Mouse (Mus musculus): ENCODE measurements around the gene Zfp65. TPM values are rescaled to one million over a fixed set of nuclear protein-coding genes. Genes with fewer than 3 reads are reported as not detected.
"Not testable (repeated sequence)": the region's sequence is repeated elsewhere in the genome, so short reads cannot be mapped to it uniquely, and the experiment has no call there.

The Zfp65 gene
- total and polyA plus RNA-seq, 3 experiments: 0.78 to 22.7 (median 16.5) TPM

DNA sequence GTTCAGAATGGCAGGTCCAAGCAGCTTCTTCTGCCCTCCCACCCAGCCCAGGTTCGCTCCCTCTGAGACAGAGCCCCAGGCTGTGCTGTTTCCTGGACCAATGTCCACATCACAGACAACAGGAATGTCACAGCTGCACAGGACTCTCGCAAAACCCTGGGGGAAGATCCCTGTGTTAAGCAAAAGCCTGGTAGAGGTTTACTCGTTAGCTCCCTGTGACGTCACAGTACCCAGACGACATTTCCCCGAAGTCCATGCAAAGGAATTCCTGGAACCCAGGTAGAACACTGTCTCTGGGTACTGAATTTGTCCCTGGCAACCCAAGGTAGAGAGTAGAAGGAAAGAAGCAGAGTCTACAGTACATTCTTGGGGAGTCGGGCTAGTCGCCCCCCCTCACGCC lies 14.9 kb upstream of the Zfp65 start:
- Histone ChIP-seq H3K27me3 (ENCODE audit: insufficient read depth, low read length) (no peaks in the 10 kb centered on the region), H3K9me3 (replicated peaks) (peaks cover 10% of the 10 kb centered on the region), H3K4me1 (ENCODE audit: insufficient read depth, low read depth, low read length) (no peaks in the 10 kb centered on the region), H3K4me3 (ENCODE audit: low read depth, low read length) (no peak overlapping the region), H3K36me3 (replicated peaks) (no peaks in the 10 kb centered on the region)
- TF ChIP-seq POLR2AphosphoS5 (IDR thresholded peaks at IDR 0.05; ENCODE audit: insufficient replicate concordance, low read depth, low read length) (no peak), GATA2 (IDR thresholded peaks at IDR 0.05; ENCODE audit: borderline replicate concordance, low read depth, low read length) (no peak), TAL1 (conservative IDR thresholded peaks at IDR 0.05; ENCODE audit: low read depth, low read length) (no peak), CTCF (IDR thresholded peaks at IDR 0.05; ENCODE audit: low read depth, low read length) (no peak), GATA1 (IDR thresholded peaks at IDR 0.05; ENCODE audit: borderline replicate concordance, low read length) (no peak)
- ATAC-seq (ENCODE audit: extremely low read depth, insufficient number of reproducible peaks, low FRiP score, poor library complexity, severe bottlenecking) (no peak), DNase-seq (ENCODE audit: low spot score) (no peak)

GRCm38 (mm10) chr13:67742941-67743340 lies 14.0 kb upstream of the Zfp65 start:
- Histone ChIP-seq H3K27me3 (ENCODE audit: insufficient read depth, low read length) (no peaks in the 10 kb centered on the region), H3K4me3 (ENCODE audit: low read depth, low read length) (no peak overlapping the region), H3K36me3 (replicated peaks) (no peaks in the 10 kb centered on the region), H3K4me1 (ENCODE audit: insufficient read depth, low read depth, low read length) (no peaks in the 10 kb centered on the region), H3K9me3 (replicated peaks) (peaks cover 7% of the 10 kb centered on the region)
- no peak for DNase-seq (ENCODE audit: low spot score)
- TF ChIP-seq GATA2 (IDR thresholded peaks at IDR 0.05; ENCODE audit: borderline replicate concordance, low read depth, low read length) (no peak), GATA1 (IDR thresholded peaks at IDR 0.05; ENCODE audit: borderline replicate concordance, low read length) (no peak), POLR2AphosphoS5 (IDR thresholded peaks at IDR 0.05; ENCODE audit: insufficient replicate concordance, low read depth, low read length) (no peak), TAL1 (conservative IDR thresholded peaks at IDR 0.05; ENCODE audit: low read depth, low read length) (no peak), CTCF (IDR thresholded peaks at IDR 0.05; ENCODE audit: low read depth, low read length) (no peak)
- no peak for ATAC-seq (ENCODE audit: extremely low read depth, insufficient number of reproducible peaks, low FRiP score, poor library complexity, severe bottlenecking)

GRCm38 (mm10) chr13:67734391-67734790 lies 5.4 kb upstream of the Zfp65 start:
- DNase-seq (ENCODE audit: low spot score); ATAC-seq (ENCODE audit: extremely low read depth, insufficient number of reproducible peaks, low FRiP score, poor library complexity, severe bottlenecking); H3K4me1 ChIP-seq (ENCODE audit: insufficient read depth, low read depth, low read length); H3K27me3 ChIP-seq (ENCODE audit: insufficient read depth, low read length); H3K4me3 ChIP-seq (ENCODE audit: low read depth, low read length); H3K36me3 ChIP-seq (replicated peaks): not testable (repeated sequence)
- peaks cover 15% of the 10 kb centered on the region for H3K9me3 ChIP-seq (replicated peaks)

- not testable (repeated sequence) for ATAC-seq (ENCODE audit: extremely low read depth, insufficient number of reproducible peaks, low FRiP score, poor library complexity, severe bottlenecking); H3K4me1 ChIP-seq (ENCODE audit: insufficient read depth, low read depth, low read length); DNase-seq (ENCODE audit: low spot score); H3K27me3 ChIP-seq (ENCODE audit: insufficient read depth, low read length); H3K36me3 ChIP-seq (replicated peaks); H3K4me3 ChIP-seq (ENCODE audit: low read depth, low read length)
- H3K9me3 ChIP-seq (replicated peaks): peaks cover 11% of the 10 kb centered on the region
Observed at GRCm38 (mm10) chr13:67729441-67729840, 468 bp upstream of the Zfp65 start.

GRCm38 (mm10) chr13:67728106-67728505 lies 867 bp downstream of the Zfp65 start:
- H3K4me3 ChIP-seq (ENCODE audit: low read depth, low read length): no peak overlapping the region
- no peak for ATAC-seq (ENCODE audit: extremely low read depth, insufficient number of reproducible peaks, low FRiP score, poor library complexity, severe bottlenecking)
- H3K9me3 ChIP-seq (replicated peaks): peaks cover 2% of the 10 kb centered on the region; the same call in 1 of the 2 replicates
- H3K27me3 ChIP-seq (ENCODE audit: insufficient read depth, low read length): no peaks in the 10 kb centered on the region
- DNase-seq (ENCODE audit: low spot score): no peak
- no peaks in the 10 kb centered on the region for H3K36me3 ChIP-seq (replicated peaks)
- TF ChIP-seq TAL1 (conservative IDR thresholded peaks at IDR 0.05; ENCODE audit: low read depth, low read length) (no peak), GATA1 (IDR thresholded peaks at IDR 0.05; ENCODE audit: borderline replicate concordance, low read length) (no peak), CTCF (IDR thresholded peaks at IDR 0.05; ENCODE audit: low read depth, low read length) (no peak)
- peaks cover 5% of the 10 kb centered on the region for H3K4me1 ChIP-seq (ENCODE audit: insufficient read depth, low read depth, low read length)

DNA sequence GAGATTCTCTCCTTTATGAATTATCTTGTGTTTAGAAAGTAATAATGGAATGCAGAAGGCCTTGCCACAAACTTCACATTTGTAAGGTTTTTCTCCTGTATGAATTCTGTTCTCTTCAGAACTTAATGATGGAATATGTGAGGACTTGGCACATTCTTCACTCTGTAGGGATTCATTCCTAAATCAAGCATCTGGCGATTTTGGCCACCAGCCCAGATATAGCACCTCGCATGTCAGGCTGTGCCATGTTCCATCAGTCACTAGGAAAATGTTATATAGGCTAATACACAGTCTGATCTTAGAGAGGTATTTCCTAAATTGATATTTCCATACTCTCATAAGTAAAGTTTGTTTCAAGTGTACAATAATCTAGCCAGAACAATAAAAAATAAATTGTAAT lies 3.6 kb downstream of the Zfp65 start:
- H3K4me1 ChIP-seq (ENCODE audit: insufficient read depth, low read depth, low read length); ATAC-seq (ENCODE audit: extremely low read depth, insufficient number of reproducible peaks, low FRiP score, poor library complexity, severe bottlenecking); H3K9me3 ChIP-seq (replicated peaks); H3K27me3 ChIP-seq (ENCODE audit: insufficient read depth, low read length); H3K4me3 ChIP-seq (ENCODE audit: low read depth, low read length); H3K36me3 ChIP-seq (replicated peaks); DNase-seq (ENCODE audit: low spot score): not testable (repeated sequence)

DNA sequence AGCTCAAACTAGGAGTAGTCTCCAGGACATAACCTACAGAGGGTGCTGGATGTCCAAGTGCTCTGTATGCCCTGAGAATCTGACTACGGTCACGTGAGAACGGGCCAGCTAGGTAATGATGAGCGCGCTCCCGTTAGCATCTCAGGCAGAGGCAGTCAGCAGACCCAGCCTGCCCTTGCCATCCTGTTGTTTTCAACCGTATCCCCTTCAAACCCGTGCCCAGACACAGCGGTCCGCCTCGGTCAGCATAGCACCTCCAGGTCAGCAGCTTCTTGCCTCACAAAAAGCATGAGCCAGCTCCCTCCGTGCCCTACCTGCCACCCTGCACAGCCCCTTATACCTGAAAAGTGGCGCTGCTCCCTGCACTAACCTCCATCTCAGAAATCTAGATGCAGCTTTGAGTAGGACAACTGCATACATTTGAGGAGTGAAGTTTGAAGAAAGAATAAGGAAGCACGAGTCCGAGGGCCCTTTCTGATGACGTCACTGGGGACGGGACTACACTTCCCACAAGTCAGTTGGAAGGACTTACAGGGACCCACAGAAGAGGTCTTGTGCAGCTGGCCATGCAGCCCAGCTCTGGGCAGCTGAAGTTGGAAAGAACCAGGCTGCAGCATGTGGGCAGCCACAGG lies 5.0 kb downstream of the Zfp65 start:
- peak; percentile 36 for DNase-seq (ENCODE audit: low spot score)
- H3K27me3 ChIP-seq (ENCODE audit: insufficient read depth, low read length): no peaks in the 10 kb centered on the region
- TF ChIP-seq TAL1 (conservative IDR thresholded peaks at IDR 0.05; ENCODE audit: low read depth, low read length): no peak
- no peak for TF ChIP-seq POLR2AphosphoS5 (IDR thresholded peaks at IDR 0.05; ENCODE audit: insufficient replicate concordance, low read depth, low read length)
- no peak for TF ChIP-seq GATA2 (IDR thresholded peaks at IDR 0.05; ENCODE audit: borderline replicate concordance, low read depth, low read length)
- TF ChIP-seq GATA1 (IDR thresholded peaks at IDR 0.05; ENCODE audit: borderline replicate concordance, low read length): no peak
- TF ChIP-seq CTCF (IDR thresholded peaks at IDR 0.05; ENCODE audit: low read depth, low read length): no peak
- no peaks in the 10 kb centered on the region for H3K9me3 ChIP-seq (replicated peaks)
- H3K4me1 ChIP-seq (ENCODE audit: insufficient read depth, low read depth, low read length): peaks cover 5% of the 10 kb centered on the region
- peak; percentile 84 for ATAC-seq (ENCODE audit: extremely low read depth, insufficient number of reproducible peaks, low FRiP score, poor library complexity, severe bottlenecking)
- H3K4me3 ChIP-seq (ENCODE audit: low read depth, low read length): peak overlapping the region; percentile 76
- peaks cover 3% of the 10 kb centered on the region for H3K36me3 ChIP-seq (replicated peaks)

Data from G1E (cell line).